Mouse (Mus musculus): ENCODE data around the gene Fbxw21. TPM values are rescaled to one million over a fixed set of nuclear protein-coding genes. Genes with fewer than 3 reads are reported as not detected.
"Not testable (repeated sequence)": the region's sequence is repeated elsewhere in the genome, so short reads cannot be mapped to it uniquely, and the experiment has no call there.

Gene Fbxw21
- not detected for total RNA-seq (2021)
- long read RNA-seq, experiment 1, result 0 reads
- long read RNA-seq, experiment 2, result 0 reads

DNA sequence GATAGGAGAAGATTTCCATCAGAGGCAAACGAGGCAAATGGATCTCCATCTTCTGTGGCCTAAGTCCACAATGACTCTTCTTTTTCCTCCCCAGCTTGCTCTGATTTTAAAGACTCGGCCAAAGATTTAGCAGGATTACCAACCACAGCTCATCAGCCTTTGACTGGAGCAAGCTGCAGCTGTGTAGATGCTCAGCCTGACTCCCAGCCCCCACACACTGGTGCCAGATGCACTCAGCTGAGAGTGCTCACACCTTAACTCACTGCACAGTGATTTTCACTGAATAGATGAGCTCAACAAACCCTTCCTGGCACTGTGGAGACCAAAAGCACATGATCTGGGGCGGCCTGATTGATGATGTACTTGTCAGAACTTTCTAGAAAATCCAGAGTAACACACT, at the start of gene Fbxw21:
Gene Fbxw21, minus strand, starts transcription at position 101 of the 400 bp plus-strand sequence.
- DNase-seq, result no peak

DNA sequence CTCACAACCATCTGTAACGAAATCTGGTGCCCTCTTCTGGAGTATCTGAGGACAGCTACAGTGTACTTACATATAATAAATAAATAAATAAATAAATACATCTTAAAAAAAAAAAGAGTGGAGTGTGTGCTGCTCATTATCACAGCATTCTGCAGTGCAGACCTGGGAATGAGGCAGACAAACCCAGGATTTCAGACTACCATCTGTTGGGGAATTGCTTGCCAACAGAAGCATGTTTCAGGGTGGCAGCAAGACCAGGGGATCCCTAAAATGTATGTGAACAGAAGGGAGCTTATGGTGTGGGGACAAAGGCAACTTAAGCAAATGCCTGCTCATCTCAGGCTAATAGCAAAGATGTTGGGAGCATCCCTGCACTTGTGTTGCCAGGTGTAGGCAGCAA, 39.5 kb upstream of the Fbxw21 start:
- not testable (repeated sequence) for DNase-seq

DNA sequence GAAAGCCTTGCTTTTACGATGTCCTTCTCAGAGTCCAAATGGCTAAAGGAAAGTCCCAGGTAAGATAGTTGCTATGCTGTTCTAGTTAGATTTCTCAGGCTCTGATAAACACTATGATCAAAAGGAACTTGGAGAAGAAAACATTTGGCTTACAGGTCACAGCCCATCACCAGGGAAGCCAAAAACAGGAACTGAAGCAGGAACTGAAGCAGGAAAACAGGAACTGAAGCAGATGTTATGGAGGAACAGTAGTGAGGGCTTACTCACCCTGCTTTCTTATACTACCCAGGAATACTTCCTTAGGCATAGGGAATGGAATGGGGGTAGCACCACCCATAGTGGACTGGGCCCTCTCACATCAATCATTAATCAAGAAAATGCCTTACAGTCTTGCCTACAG, 38.5 kb upstream of the Fbxw21 start:
- DNase-seq, result no peak

DNA sequence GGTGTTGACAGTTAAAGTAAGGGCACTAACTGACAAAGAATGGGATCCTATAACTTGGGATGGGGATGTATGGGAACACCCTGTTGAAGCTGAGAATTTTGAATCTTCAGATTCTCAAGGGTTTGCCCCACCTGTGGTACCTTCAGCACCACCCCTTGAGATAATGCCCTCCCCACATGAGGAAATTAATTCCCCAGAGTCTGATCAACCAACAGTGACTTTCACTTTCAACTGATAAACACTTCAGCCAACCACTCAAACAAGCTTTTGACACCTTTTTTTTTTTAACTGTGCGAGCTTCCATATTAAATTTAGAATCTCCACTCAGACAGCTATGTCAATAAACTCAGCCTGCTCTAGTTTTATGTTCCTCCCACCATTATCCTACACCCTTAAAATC, 37.5 kb upstream of the Fbxw21 start:
- no peak for DNase-seq

DNA sequence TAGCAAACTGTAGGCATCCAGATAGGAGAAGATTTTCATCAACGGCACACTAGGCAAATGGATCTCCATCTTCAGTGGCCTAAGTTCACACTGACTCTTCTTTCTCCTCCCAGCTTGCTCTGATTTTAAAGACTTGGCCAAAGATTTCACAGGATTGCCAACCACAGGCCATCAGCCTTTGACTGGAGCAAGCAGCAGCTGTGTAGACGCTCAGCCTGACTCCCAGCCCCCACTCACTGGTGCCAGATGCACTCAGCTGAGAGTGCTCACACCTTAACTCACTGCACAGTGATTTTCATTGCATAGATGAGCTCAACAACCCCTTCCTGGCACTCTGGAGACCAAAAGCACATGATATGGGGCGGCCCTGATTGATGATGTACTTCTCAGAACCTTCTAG, 34.0 kb upstream of the Fbxw21 start, which contains the start of gene Fbxw13:
Gene Fbxw13, minus strand, starts transcription at position 101 of the 400 bp plus-strand sequence.
- DNase-seq, result not testable (repeated sequence)

DNA sequence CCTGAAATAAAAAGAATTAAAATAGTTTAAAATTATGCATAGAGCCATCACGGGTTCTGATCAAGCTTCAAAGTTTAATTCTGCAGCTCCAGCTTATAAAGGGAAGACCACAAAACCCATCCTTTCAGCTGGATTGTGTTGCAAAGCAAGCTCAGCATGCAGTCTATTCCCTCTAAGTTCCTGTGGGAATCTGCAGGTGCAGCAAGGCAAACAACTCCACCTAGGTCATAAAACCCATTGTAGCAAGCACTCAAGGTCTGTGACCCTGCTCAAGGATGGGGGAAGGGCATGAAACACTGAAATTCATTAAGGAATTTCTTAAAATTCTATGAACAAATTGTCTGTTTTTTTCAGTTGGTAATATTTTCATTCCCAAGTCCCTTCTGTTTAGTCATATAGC, 15.4 kb upstream of the Fbxw21 start:
- DNase-seq, result no peak

DNA sequence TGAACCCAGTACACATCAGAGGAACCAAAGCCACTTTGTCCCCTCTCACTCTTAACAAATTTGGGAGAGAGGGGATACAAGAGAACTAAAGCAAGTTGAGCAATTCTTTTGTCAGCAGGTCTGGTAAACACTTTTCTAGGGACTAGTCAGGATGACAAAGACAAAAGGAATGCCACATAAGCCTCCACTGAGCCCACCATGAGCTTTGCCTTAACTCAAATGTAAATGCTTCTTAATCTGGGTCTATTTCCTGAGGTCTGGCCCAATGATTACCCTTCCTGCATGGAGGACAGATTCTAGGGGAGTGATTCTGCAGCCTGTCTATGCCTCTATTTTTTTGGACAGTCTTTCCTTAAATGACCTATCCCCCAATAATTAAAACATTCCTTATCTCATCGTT, 14.5 kb upstream of the Fbxw21 start:
- DNase-seq, result no peak

DNA sequence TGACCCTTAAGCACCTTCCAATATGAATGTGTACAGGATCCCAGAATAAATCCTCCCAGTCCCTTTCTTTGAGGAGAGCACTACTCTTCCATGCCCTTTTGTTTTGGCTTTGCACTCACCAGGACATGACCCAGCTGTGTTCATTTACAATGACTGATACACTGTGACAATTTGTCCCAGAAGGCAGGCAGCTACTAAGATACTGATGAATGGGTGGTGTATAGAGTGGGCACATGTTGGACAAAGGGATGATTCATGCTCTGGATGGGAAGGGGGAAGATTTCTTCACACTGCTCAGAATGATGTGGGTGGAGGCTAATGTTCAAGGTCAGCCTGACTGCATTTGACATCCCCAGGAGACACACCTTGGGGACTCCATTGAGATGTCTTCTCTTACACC, 5.5 kb upstream of the Fbxw21 start:
- DNase-seq, result no peak

DNA sequence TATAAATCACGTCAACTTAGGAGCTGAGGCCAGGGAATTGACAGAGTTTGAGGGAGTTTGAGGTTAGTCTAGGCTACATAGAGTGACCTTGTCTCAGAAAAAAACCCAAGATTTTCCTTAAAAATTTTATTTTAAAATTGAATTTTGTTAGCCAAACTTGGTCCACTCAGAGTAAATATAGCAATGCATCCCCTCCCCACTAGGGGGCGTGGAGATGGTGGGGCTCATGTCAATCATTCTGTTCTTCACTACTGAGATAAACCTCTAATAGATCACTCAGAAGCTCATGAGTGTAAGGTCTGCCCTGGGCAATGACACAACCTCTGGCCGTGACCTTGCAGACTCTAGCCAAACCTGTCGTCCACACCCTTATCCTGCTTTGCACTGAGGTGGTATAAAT, 21.4 kb downstream of the Fbxw21 start:
- DNase-seq, result not testable (repeated sequence)

DNA sequence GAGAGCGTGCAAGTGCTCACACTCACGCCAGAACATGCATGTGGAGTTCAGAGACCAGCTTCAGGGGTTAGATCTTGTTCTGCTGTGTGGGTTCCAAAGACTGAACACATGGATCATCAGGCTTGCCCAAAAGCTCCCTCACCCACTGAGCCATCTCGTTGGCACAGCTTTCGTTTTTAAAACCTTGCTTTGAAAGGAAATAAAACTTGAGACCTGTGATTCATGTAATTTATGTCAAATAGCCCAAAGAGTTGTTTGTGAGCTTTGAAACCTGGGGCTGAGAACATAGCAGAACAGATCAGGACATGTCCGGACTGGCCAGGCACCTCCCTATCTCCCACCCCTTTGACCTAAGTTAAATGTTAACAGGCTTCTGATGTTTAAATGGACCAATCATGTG, 31.8 kb downstream of the Fbxw21 start:
- DNase-seq, result no peak

DNA sequence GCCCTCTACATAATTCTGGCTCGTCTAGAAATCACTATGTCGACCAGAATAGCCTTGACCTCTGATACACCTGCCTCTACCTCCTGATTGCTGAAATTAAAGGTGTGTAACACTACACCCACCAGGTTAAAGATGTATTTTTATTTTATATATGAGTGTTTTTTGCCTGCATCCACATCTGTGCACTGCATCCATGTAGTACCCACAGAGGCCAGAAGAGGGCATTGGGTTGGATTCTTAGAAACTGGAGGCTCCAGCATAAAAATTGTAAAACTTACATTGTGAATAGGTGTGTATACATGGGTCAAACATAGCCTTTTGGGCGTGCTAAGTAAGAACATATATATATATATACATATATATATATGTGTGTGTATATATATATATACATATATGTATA, 33.6 kb downstream of the Fbxw21 start:
- DNase-seq, result no peak

DNA sequence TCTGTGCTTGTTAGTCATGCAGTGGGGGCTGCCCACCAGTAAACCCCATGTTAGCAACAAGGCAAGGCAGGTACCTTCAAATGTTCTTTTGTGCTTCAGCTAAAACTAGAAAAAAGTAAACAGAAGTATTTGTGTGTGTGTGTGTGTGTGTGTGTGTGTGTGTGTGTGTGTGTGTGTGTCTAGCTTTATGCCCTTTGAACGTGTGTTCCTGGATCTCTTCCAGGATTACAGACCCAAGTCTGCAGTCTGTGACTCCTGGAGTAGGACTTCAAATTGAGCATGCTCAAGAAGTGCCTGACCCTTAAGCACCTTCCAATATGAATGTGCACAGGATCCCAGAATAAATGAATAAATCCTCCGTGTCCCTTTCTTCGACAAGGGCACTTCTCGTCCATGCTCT, 34.8 kb downstream of the Fbxw21 start:
- DNase-seq, result no peak

DNA sequence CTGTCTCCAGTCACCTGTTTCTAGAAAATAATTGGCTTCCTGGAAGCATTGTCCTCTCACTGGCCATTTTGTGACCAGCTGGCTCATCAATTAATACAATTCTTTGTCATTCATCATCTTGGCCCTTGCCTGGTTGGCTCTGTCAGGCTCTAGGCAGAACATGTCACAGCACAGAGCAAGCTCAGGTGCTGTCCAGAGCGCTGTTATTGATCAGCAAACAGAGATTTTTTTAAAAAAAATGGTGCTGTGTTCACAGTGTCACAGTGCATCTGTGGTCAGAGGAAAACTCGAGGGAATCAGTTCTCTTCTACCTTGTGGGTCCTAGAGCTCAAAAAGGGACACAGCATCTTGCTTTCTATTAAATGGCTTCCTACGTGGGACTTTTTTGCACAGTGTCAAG, 36.4 kb downstream of the Fbxw21 start:
- DNase-seq, result no peak

DNA sequence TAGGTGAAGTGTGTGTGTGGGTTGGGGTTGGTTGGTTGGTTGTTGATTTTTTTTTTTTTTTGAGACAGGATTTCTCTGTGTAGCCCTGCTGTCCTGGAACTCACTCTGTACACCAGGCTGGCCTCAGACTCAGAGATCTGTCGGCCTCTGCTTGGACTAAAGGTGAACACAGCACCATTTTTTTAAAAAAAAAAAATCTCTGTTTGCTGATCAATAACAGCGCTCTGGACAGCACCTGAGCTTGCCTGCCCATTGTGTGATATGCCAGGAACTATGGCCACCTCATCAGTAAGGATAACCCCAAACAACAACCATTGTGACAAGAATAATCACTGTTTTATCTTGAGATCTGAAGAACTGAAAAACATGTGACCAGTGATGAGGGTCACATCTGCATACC, 36.8 kb downstream of the Fbxw21 start:
- no peak for DNase-seq

DNA sequence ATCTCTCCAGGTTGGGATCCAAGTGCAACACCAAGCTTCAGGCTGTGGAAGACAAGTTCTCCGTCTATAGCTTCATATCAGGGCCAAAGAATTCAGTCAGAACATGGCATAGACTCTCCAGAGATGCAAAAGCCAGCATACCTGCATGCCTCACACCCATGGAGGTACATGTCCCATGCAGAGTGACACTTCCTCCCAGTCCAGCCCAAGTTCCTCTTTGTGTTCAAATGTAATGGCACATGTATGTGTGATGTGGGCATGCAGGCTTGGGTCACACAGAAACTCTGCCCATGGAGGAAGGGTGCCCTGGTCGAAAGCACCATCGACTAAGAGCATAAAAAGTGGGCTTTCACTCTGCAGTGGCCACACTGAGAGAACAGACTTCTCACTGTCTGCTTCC, 37.7 kb downstream of the Fbxw21 start:
- DNase-seq, result no peak

DNA sequence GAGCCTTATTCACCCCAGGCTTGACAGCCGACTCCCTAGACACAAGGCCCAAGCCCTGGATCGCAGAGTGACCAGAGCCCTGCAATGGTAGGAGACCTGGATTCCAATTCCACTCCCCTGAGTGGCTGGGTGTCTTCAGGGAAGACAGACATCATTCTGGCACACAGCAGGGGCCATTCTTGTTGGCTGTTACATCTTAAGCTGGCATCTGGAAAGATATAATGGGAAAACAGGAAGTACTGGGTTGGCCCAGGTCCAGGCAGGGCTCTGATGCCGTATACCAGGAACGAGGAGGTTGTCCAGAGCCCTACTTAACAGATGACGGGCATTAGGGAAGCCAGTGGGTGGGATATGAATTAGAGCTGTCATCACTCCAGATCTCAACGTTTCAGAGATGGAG, 38.6 kb downstream of the Fbxw21 start:
- DNase-seq, result no peak

DNA sequence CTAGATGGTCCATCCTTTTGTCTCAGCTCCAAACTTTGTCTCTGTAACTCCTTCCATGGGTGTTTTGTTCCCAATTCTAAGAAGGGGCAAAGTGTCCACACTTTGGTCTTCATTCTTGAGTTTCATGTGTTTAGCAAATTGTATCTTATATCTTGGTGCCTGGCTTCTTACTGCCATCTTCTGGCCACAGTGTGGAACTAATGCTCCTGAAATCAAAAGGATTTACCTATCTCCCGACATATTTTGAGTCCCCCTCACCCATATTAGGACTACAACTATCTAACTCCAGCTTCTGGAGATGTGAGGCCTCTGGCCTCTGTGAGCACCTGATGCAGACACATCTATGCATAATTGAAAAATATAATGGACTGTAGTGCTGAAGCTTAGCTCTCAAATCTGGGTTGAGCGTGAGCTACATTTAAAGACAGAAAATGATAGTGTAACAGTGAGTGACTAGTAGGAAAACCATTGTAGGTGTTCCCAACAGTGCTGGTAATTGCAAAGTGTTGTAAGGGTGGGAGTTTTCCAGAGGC, 39.2 kb downstream of the Fbxw21 start:
- DNase-seq, result no peak

DNA sequence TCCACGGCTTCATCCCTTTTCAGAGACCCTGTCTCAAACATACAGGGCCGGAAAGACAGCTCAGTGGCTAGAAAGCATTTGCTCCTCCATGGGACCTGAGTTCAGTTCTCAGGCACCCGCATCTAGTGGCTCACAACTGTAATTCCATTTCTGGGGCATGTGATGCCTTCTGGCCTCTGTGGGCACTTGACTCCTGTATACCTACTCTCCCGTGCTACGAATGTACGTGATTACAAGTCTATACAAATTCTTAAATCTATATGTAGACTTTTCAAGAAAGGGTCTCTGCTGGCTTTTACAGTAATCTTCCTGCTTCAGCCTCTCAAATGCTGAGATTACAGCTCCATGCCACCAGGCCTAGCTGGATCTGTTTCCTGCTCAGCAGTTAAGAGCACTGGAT, 40.9 kb downstream of the Fbxw21 start:
- DNase-seq, result no peak

DNA sequence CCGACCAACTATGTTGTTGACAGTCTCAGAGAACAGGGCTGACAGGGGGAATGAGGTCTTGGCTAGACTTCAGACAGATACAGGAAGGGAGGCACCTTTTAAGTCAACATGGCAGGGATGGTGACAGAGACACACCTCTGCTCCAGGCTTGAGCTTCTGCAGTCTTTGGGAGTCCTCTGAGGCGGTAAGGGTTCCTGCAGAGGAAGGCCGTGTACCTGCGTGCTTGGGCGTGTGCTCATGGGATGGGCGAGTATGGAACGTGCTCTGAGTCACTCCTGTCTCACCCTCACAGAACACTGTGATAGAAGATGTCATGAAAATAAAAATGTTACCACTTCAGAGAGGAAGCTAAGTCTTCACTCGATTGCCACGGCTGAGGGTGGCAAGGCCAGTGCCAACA, 42.3 kb downstream of the Fbxw21 start:
- DNase-seq, result no peak

DNA sequence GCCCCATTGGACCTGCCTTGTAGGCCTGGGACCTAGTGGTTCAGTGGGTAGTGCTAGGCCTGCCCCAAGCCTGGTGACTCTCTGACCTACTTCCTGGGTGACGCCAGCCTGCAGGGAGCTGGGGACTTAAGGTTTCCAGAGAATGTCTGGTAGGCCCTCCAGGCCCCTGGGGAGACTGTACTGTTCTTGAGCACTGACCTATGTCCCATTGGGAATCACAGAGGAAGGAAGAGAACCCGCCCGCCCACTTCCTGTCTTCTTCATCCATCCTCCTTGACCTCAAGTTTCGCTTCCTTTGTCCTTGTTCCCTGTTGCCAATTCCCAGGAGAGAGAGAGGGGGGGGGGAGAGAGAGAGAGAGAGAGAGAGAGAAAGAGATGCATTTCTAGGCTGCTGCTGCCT, 43.7 kb downstream of the Fbxw21 start:
- DNase-seq, result no peak

DNA sequence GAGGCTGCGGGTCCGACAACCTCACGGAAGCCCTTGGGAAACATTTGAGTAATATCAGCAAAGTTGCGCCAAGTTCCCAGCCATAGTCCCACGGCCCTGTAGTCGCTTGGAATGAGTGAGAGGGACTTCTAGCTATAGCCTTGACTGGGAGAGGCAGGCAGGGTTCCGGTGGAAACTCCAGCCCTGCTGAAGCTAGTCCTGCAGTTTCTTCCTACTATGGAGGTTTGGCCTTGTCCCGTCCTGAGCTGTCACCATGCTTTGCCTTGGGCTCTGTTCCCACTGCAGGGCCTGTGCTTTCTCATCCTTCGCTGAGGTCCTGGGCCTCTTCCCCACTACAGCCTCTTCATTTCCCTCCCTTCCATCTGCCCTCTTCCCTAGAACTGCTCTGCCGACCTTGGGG, 45.6 kb downstream of the Fbxw21 start:
- DNase-seq, result no peak

DNA sequence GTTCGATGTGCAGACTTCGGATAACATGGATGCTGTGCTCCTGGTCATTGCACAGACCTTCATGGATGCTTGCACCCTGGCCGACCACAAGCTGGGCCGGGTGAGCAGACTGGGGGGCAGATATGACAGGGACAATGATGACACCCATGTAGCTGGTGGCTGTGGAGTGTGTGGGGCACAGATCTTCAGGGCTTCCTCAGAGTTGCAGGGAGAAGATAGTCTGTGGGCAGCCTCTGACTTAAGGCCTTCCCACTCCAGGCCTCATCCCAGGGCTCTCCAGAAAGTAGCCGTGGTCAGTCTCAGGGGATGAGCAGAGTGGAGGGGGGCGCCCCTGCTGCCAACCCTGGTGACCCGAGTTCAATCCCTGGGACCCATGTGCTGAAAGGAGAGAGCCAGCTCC, 47.0 kb downstream of the Fbxw21 start:
- no peak for DNase-seq

DNA sequence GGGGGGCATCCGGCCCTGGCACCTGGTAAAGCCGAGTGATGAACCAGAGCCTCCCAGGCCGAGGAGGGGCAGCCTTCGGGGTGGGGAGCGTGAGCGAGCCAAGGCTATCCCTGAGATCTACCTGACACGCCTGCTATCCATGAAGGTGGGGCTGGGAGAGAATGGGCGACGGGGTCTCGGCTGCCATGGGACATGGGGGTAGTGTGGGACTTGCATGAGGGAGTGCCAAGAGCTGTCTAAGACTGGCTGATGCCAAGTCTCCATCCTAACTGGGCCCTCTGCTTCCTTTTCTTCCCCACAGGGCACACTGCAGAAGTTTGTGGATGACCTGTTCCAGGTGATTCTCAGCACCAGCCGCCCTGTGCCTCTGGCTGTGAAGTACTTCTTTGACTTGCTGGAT, 47.6 kb downstream of the Fbxw21 start:
- DNase-seq, result no peak

DNA sequence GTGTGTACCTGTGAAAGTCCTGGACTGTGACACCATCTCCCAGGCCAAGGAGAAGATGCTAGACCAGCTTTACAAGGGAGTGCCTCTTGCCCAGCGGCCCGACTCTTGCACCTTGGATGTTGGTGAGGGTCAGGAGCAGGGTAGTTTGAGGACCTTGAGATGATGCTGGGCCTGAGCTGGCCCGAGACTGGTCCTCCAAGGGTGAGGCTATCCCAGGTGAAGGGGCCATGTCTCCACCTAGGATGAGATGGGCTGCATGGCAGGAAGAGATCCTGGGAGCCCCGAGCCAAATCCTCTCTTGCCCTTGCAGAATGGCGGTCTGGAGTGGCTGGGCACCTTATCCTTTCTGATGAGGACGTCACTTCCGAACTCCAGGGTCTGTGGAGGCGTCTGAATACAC, 48.5 kb downstream of the Fbxw21 start:
- no peak for DNase-seq

DNA sequence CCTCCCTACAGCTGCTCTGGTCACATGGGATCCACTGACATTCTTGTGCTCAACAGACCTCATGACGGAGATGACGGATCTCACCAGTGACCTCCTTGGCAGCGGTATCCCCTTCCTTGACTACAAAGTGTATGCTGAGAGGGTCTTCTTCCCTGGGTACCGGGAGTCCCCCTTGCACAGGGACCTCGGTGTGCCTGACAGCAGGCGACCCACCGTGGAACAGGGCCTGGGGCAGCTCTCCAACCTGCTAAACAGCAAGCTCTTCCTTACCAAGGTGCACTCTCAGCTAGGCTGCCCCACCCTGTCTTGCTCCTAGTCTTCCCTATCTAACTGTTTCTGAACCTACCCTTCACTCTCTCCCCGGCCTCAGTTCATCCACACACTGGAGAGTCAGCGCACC, 50.2 kb downstream of the Fbxw21 start:
- no peak for DNase-seq
